Mouse (Mus musculus): Measurements from ENCODE around the gene Mreg. TPM values are rescaled to one million over a fixed set of nuclear protein-coding genes. Genes with fewer than 3 reads are reported as not detected.
"Not testable (repeated sequence)": the region's sequence is repeated elsewhere in the genome, so short reads cannot be mapped to it uniquely, and the experiment has no call there.

Mreg gene
- polyA plus RNA-seq, 1 experiment from 2014 or later, result 6.2 TPM

- no peaks in the 10 kb centered on the region for H3K36me3 ChIP-seq (ENCODE audit: insufficient read depth, low read length)
- TF ChIP-seq CTCF (IDR thresholded peaks at IDR 0.05; ENCODE audit: low read depth), result no peak
- H3K27ac ChIP-seq, result no peak overlapping the region
- DNase-seq (ENCODE audit: low spot score), result peak; percentile 29
- 37% methylated on average over 11 of the region's 11 CpGs for WGBS
- H3K4me1 ChIP-seq (replicated peaks; ENCODE audit: insufficient read depth, low read length), result 0 out of 2 replicates have a peak, but pooled peaks cover 4% of the 10 kb centered on the region
- H3K9ac ChIP-seq (ENCODE audit: low read depth, low read length), result peak overlapping the region; percentile 58; the same call in 1 of the 2 replicates
- H3K4me3 ChIP-seq (replicated peaks; ENCODE audit: low read depth, low read length), result peak overlapping the region; percentile 35
- peak overlapping the region; percentile 59 for H3K4me2 ChIP-seq (ENCODE audit: low read length)
- no peaks in the 10 kb centered on the region for H3K27me3 ChIP-seq (ENCODE audit: insufficient read depth, low read length)
- ATAC-seq (replicated peaks; ENCODE audit: low FRiP score, low read depth), result no peak
- no peaks in the 10 kb centered on the region for H3K9me3 ChIP-seq (replicated peaks; ENCODE audit: low read length)
These were observed 41.9 kb upstream of the Mreg start for GRCm38 (mm10) chr1:72253881-72254491.

GRCm38 (mm10) chr1:72251806-72252205 lies 39.7 kb upstream of the Mreg start:
- Histone ChIP-seq H3K9ac (ENCODE audit: low read depth, low read length) (no peak overlapping the region), H3K27ac (no peak overlapping the region), H3K4me3 (replicated peaks; ENCODE audit: low read depth, low read length) (no peak overlapping the region), H3K9me3 (replicated peaks; ENCODE audit: low read length) (no peaks in the 10 kb centered on the region), H3K4me2 (ENCODE audit: low read length) (no peak overlapping the region), H3K4me1 (replicated peaks; ENCODE audit: insufficient read depth, low read length) (0 out of 2 replicates have a peak, but pooled peaks cover 4% of the 10 kb centered on the region), H3K36me3 (ENCODE audit: insufficient read depth, low read length) (no peaks in the 10 kb centered on the region), H3K27me3 (ENCODE audit: insufficient read depth, low read length) (no peaks in the 10 kb centered on the region)
- WGBS, result 76% methylated on average over 1 of the region's 1 CpGs
- no peak for TF ChIP-seq CTCF (IDR thresholded peaks at IDR 0.05; ENCODE audit: low read depth)
- DNase-seq (ENCODE audit: low spot score) (no peak), ATAC-seq (replicated peaks; ENCODE audit: low FRiP score, low read depth) (no peak)

- not testable (repeated sequence) for H3K27ac ChIP-seq; H3K9ac ChIP-seq (ENCODE audit: low read depth, low read length); H3K4me1 ChIP-seq (replicated peaks; ENCODE audit: insufficient read depth, low read length); H3K4me3 ChIP-seq (replicated peaks; ENCODE audit: low read depth, low read length); H3K4me2 ChIP-seq (ENCODE audit: low read length); H3K27me3 ChIP-seq (ENCODE audit: insufficient read depth, low read length); DNase-seq (ENCODE audit: low spot score); H3K36me3 ChIP-seq (ENCODE audit: insufficient read depth, low read length); ATAC-seq (replicated peaks; ENCODE audit: low FRiP score, low read depth); H3K9me3 ChIP-seq (replicated peaks; ENCODE audit: low read length)
- 54% methylated on average over 9 of the region's 9 CpGs for WGBS
These were observed 36.2 kb upstream of the Mreg start for GRCm38 (mm10) chr1:72248226-72248737.

- DNase-seq (ENCODE audit: low spot score), result peak; percentile 89
- Histone ChIP-seq H3K4me2 (ENCODE audit: low read length) (peak overlapping the region; percentile 56), H3K9me3 (replicated peaks; ENCODE audit: low read length) (no peaks in the 10 kb centered on the region), H3K9ac (ENCODE audit: low read depth, low read length) (no peak overlapping the region; the same call in 1 of the 2 replicates), H3K4me1 (replicated peaks; ENCODE audit: insufficient read depth, low read length) (no peaks in the 10 kb centered on the region), H3K4me3 (replicated peaks; ENCODE audit: low read depth, low read length) (peak overlapping the region; percentile 33; the same call in 1 of the 2 replicates), H3K27me3 (ENCODE audit: insufficient read depth, low read length) (no peaks in the 10 kb centered on the region), H3K36me3 (ENCODE audit: insufficient read depth, low read length) (no peaks in the 10 kb centered on the region), H3K27ac (peak overlapping the region; percentile 97; the same call in 1 of the 2 replicates)
- peak; percentile 87 for ATAC-seq (replicated peaks; ENCODE audit: low FRiP score, low read depth)
- WGBS, result 1% methylated on average over 12 of the region's 12 CpGs
- TF ChIP-seq CTCF (IDR thresholded peaks at IDR 0.05; ENCODE audit: low read depth), result no peak
These were observed 32.4 kb upstream of the Mreg start for GRCm38 (mm10) chr1:72244317-72245036.

- peak; percentile 95 for DNase-seq (ENCODE audit: low spot score)
- Histone ChIP-seq H3K4me1 (replicated peaks; ENCODE audit: insufficient read depth, low read length) (no peaks in the 10 kb centered on the region), H3K4me2 (ENCODE audit: low read length) (peak overlapping the region; percentile 56), H3K27ac (peak overlapping the region; percentile 97), H3K27me3 (ENCODE audit: insufficient read depth, low read length) (no peaks in the 10 kb centered on the region), H3K9me3 (replicated peaks; ENCODE audit: low read length) (no peaks in the 10 kb centered on the region), H3K9ac (ENCODE audit: low read depth, low read length) (peak overlapping the region; percentile 81), H3K4me3 (replicated peaks; ENCODE audit: low read depth, low read length) (peak overlapping the region; percentile 33), H3K36me3 (ENCODE audit: insufficient read depth, low read length) (no peaks in the 10 kb centered on the region)
- peak; percentile 27; the same call in 1 of the 2 replicates for TF ChIP-seq CTCF (IDR thresholded peaks at IDR 0.05; ENCODE audit: low read depth)
- 1% methylated on average over 44 of the region's 47 CpGs for WGBS
- ATAC-seq (replicated peaks; ENCODE audit: low FRiP score, low read depth), result peak; percentile 94
These were observed 31.7 kb upstream of the Mreg start for GRCm38 (mm10) chr1:72243656-72244316.

GRCm38 (mm10) chr1:72242581-72243143 lies 30.6 kb upstream of the Mreg start:
- Histone ChIP-seq H3K4me1 (replicated peaks; ENCODE audit: insufficient read depth, low read length) (no peaks in the 10 kb centered on the region), H3K9ac (ENCODE audit: low read depth, low read length) (no peak overlapping the region), H3K27me3 (ENCODE audit: insufficient read depth, low read length) (no peaks in the 10 kb centered on the region), H3K27ac (no peak overlapping the region), H3K36me3 (ENCODE audit: insufficient read depth, low read length) (no peaks in the 10 kb centered on the region), H3K9me3 (replicated peaks; ENCODE audit: low read length) (no peaks in the 10 kb centered on the region), H3K4me2 (ENCODE audit: low read length) (no peak overlapping the region), H3K4me3 (replicated peaks; ENCODE audit: low read depth, low read length) (no peak overlapping the region)
- WGBS, result 91% methylated on average over 5 of the region's 5 CpGs
- no peak for TF ChIP-seq CTCF (IDR thresholded peaks at IDR 0.05; ENCODE audit: low read depth)
- ATAC-seq (replicated peaks; ENCODE audit: low FRiP score, low read depth) (no peak), DNase-seq (ENCODE audit: low spot score) (no peak)

GRCm38 (mm10) chr1:72239113-72239512 lies 27.0 kb upstream of the Mreg start:
- not testable (repeated sequence) for H3K27ac ChIP-seq; H3K9me3 ChIP-seq (replicated peaks; ENCODE audit: low read length); H3K4me1 ChIP-seq (replicated peaks; ENCODE audit: insufficient read depth, low read length); H3K9ac ChIP-seq (ENCODE audit: low read depth, low read length); H3K27me3 ChIP-seq (ENCODE audit: insufficient read depth, low read length); H3K4me3 ChIP-seq (replicated peaks; ENCODE audit: low read depth, low read length); DNase-seq (ENCODE audit: low spot score); H3K4me2 ChIP-seq (ENCODE audit: low read length); ATAC-seq (replicated peaks; ENCODE audit: low FRiP score, low read depth); H3K36me3 ChIP-seq (ENCODE audit: insufficient read depth, low read length)
- WGBS, result 86% methylated on average over 3 of the region's 3 CpGs
